Mouse (Mus musculus) WW6 (cell line): ENCODE measurements around the gene Tenm2.
A peak's percentile ranks its signal among the peaks of the same experiment; 100 is the strongest.

ENCODE experiments used
- DNase-seq: peaks from one replicate; pipeline ENCODE4 v3.0.0-alpha.2; 2013; ENCODE audit warnings: low read depth, low spot score

Tenm2 gene

DNA sequence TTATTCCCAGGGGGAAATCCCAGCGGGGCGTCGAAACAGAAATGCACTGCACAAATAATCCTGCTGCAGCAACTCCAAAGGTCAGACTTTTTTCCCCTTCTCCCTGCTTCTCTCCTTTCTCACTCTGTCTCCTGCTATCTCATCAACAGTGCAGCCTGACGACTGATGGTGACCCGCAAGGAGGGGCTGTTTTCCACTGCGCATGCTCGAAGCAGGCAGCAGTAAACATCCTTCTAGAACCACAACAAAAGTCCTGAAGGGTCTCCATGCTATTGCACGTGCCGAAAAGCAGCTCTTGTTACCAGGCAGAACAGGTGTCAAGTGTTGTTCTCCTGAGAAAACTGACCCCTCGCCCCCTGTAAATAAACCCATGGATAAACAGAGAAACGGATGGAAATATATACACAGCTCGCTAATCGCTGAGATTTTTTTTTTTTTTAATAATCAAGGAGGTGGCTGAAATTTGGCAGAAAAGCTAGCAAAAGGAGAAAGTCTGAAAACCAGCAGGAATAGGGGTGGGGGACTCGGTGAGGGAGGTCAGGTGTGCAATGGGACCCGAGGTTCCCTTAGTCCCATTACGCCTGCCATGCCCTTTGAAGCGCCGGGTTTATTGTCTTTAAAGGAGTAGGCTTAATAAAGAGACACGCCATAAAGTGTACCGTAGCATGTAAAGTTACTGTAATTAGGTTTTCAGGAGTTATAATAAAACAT lies 958.4 kb downstream of the Tenm2 start:
- no peak for DNase-seq

- no peak for DNase-seq
Measured at GRCm38 (mm10) chr11:36276015-36276414, 959.7 kb downstream of the Tenm2 start.

- DNase-seq = no peak
Measured at GRCm38 (mm10) chr11:36272149-36272548, 963.6 kb downstream of the Tenm2 start.

- DNase-seq = no peak
Measured at GRCm38 (mm10) chr11:36269945-36270344, 965.8 kb downstream of the Tenm2 start.

DNA sequence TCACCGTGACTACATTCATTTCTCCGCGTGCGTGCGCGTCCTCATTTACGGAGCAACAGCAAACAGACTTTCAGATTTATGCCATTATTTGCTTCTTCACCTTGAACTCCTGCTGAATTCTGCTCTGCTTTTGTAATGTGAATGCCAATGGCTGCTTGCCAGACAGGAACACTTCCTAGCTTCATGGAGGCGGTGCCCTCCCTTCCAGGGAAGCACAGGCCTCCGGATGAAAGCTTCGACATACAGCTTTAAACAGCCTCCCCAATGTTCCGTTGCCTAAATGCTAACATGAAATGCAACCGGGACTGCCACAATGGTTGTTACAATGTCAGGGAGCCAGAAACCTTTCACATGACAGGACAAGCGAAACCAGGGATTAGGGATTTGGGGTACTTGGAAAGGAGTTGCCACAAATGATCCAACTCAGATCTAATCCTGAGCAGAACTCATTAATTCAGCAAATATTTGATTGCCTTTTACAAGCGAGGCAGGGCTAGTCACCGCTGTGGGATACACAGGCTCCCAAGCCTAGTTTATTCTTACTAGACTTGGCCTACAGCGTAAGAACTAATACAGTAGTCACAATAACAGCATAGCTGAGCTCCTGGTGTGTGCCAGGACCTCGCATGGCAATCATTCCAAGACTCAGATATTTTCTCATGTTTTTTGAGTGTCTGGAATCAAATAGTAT lies 970.8 kb downstream of the Tenm2 start:
- no peak for DNase-seq

GRCm38 (mm10) chr11:36263840-36264239 lies 971.9 kb downstream of the Tenm2 start:
- no peak for DNase-seq

GRCm38 (mm10) chr11:36257187-36257586 lies 978.6 kb downstream of the Tenm2 start:
- no peak for DNase-seq

DNA sequence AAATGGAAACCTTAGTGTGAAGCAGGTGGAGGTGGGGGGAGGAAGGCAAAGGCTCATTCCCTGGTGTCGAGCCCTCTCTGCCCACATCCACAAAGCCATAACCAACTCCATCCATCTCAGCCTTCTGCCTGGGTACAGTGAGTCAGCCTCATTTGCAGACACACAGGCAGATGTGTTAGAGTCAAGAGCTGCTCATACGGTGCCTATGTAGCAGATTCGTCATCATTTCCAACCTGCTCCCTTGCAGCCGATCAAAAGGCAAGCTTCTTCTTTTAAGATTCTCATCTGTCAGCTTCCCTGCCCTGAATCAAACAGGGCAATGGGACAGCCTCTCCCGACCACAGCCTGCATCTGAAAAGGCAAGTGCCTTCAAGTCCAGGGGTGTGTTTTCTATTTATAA lies 979.0 kb downstream of the Tenm2 start:
- no peak for DNase-seq

- DNase-seq = no peak
Measured at GRCm38 (mm10) chr11:36254019-36254418, 981.7 kb downstream of the Tenm2 start.

- DNase-seq = no peak
Measured at GRCm38 (mm10) chr11:36250111-36250510, 985.7 kb downstream of the Tenm2 start.

DNA sequence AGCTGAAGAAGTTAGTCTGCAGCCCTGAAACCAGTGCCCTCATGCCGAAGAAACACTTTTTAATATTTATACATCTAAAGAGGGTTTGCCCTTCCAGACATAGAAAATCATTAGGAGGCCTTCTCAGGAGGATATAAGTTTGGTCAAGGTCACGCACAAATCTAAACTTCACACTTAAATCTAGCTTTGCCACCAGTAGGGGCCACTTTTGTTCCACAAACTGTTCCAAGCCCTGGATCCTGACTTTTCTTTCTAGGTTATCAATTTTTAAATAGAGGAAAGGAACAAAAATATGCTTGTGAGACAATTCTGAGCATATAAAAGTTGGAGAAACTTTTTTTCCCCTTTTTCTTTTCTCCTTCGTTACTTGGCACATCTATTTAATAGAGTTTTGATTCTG lies 989.6 kb downstream of the Tenm2 start:
- DNase-seq = no peak

GRCm38 (mm10) chr11:36244491-36244882 lies 991.3 kb downstream of the Tenm2 start:
- DNase-seq = no peak

DNA sequence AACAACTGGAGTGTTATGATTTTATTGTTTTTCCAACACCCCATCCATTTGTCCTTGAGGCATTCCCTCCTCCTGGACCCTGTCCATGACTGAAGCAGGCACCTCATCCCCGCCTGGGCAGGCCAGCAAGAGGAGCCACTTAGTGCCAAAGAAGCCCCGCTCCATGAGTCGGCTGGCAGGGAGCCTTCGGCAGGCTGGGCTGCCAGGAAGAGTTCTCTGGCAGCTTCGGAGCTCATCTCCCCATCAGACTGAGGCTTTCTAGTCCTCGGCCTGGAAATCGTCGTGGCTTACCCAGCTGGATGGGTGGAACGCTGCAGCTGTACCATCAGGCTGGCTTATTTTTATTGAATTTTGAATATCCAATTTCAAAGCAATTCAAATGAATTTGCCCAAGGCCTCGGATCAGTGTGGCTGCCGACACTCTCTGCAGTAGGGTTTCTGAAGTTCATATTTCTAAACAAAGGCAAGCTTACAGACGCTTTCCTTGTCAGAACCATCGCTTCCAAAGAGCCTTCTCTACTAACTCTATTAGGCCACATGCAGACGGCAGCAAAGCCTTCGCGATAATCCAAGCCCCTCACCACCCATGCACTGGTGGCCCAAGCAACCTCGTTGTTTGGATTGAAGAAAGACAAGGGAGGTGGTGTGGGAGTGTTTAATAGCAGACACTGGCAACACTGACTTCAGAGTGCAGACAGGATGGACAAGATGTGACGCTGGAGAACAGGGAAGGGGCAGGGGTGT lies 991.8 kb downstream of the Tenm2 start:
- no peak for DNase-seq

GRCm38 (mm10) chr11:36238890-36239289 lies 996.9 kb downstream of the Tenm2 start:
- DNase-seq = no peak

DNA sequence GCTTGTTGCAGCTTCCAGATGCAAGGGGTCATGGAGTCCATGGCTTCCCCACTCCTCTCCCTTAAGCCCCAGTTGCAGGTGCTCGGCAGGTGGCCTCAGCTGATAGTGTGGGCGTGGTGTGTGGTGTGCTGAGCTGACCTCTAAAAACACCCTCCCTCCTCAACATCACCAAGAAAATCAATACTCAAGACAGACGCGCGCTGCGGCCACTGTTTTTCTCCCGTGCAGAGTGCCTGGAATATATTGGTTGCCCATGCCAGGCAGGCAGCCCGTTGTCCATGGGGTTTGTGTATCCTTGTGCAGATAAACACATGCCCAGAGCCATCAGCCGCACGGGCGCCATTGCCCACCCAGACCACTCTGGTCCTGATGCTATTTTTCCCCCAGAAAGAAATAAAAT lies 1007.1 kb downstream of the Tenm2 start:
- DNase-seq = no peak

GRCm38 (mm10) chr11:36228196-36228595 lies 1007.6 kb downstream of the Tenm2 start:
- no peak for DNase-seq

DNA sequence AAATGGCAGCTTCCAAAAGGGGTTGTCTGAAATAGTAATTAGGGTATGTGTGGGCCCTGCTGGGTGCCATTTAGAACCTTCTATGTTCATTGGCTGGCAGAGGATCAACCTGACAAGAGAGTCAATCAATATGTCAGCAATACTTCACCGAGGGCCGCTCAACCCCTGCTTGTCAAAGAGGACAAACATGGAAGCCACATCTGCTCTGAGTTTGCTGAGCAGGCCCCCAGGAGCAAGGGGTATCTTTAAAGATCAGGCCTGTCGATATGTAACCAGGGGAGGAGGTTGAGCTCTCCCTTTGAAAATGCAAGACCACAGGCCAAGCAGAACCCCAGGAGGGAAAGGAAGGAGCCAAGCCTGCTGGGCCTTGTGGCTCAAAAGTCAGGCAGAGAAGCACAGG lies 1009.7 kb downstream of the Tenm2 start:
- DNase-seq = no peak

DNA sequence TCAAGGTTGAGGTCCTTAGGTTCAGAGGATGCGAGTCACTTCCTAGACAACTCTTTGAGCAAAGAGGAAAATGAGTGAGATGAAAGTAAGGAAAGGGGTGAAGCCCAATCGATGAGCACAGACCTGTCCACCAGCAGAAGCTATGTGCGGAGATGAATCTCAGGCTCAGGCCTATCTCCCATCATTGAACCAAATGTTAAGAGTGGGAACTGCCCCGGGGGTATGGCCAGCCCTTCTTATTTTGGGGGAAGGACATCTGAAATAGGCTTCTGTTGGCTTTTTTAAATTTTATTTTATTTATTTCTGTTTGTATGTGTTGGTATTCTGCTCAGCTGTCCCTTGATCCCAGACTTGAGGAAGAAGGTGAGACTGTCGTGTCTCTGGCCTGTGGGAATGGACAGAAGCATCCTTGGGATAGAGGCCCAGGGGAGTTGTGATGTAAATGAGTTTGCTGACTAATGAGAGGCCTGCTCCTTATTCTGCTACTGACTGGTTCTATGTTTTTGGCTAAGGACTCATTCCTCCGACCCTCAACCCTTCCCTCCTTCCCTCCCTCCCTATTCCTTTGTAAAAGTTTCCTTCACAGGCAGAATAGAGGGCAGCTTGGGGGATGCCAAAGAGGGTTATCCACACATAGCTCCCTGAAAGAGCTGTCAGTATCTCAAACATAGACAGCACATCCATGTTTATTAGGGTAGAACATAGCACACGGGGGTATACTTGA lies 1011.9 kb downstream of the Tenm2 start:
- DNase-seq = no peak

DNA sequence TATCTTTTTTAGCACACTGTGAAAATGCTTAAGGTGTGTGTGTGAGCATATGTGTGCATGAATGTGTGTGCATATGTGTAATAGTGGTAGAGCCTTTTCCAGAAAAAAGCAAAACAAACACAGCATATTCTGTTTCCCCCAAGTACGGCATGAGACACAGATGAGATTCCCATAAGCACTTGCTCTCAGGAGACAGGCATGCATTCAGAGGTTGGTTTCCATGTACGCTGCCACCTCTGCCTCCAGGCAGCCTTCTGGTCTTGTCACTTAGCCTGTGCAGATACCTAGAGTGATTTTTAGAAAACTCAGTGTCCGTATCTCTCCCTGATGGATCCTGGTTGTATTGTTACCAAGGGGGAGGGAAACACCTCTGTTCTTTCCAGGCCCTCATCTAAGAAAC lies 1013.7 kb downstream of the Tenm2 start:
- DNase-seq = no peak

GRCm38 (mm10) chr11:36221271-36221975 lies 1014.3 kb downstream of the Tenm2 start:
- DNase-seq = peak; percentile 68

- no peak for DNase-seq
Measured at GRCm38 (mm10) chr11:36220651-36221050, 1015.1 kb downstream of the Tenm2 start.
